8 mouse cellular contexts compared by ENCODE assay signal in genomic region chr11:97556569-97557408, GRCm38 (mm10). TPM values are rescaled to one million over a fixed set of nuclear protein-coding genes. Genes with fewer than 3 reads are reported as not detected.
DNase-seq lines count a peak whose midpoint lies in the region; ATAC-seq and TF ChIP-seq lines count a peak whose summit lies in the region.

No protein-coding gene starts in this region.

- H3K4me3 ChIP-seq in heart, embryonic 10.5 days: no peak overlapping the region
- H3K4me3 ChIP-seq in left cerebral cortex, adult 2 months: no peak overlapping the region
- no peak overlapping the region for H3K4me3 ChIP-seq in midbrain, embryonic 15.5 days
- no peak overlapping the region for H3K4me3 ChIP-seq in thymus, adult 2 months (ENCODE audit: control insufficient read depth, insufficient read depth, low read length)

- ATAC-seq in common myeloid progenitor, adult 5-6 weeks (replicated peaks; ENCODE audit: low read depth, poor library complexity, severe bottlenecking): peak; percentile 79
- no peak for ATAC-seq in midbrain, embryonic 15.5 days (replicated peaks)

- TF ChIP-seq POLR2A in thymus, adult 2 months (IDR thresholded peaks at IDR 0.05; ENCODE audit: control insufficient read depth, extremely low read depth, insufficient read depth, low read length, poor library complexity): no peak

- peak; percentile 59 to 71 for DNase-seq in heart, adult 18-20 months
- DNase-seq in heart, embryonic 10.5 days (ENCODE audit: low spot score): no peak
- peak; percentile 65 for DNase-seq in Muller cell, postnatal 12 days (ENCODE audit: inconsistent ontology term)
- DNase-seq in heart, adult 9 months (ENCODE audit: low spot score in 2 of 2): peak; percentile 42 to 43
- DNase-seq in left cerebral cortex, adult 2 months (ENCODE audit: extremely low spot score in 1 of 2, low spot score in 2 of 2): peak; percentile 77 to 84
- DNase-seq in thymus, adult 2 months: peak; percentile 78

- WGBS in heart, embryonic 10.5 days: 15% methylated on average over 7 of the region's 7 CpGs
- 14% methylated on average over 7 of the region's 7 CpGs for WGBS in midbrain, embryonic 15.5 days
- 42% methylated on average over 7 of the region's 7 CpGs for WGBS in thymus, adult 2 months

- no peak overlapping the region for H3K27ac ChIP-seq in heart, embryonic 10.5 days
- H3K27ac ChIP-seq in left cerebral cortex, adult 2 months: peak overlapping the region; percentile 50
- H3K27ac ChIP-seq in midbrain, embryonic 15.5 days: peak overlapping the region; percentile 16; the same call in 1 of the 2 replicates
- H3K27ac ChIP-seq in thymus, adult 2 months (ENCODE audit: control insufficient read depth, insufficient read depth, low read length): no peak overlapping the region

- peaks cover 94% of the 10 kb centered on the region for H3K27me3 ChIP-seq in heart, embryonic 10.5 days (ENCODE audit: insufficient read depth, poor library complexity, severe bottlenecking)
- 0 out of 2 replicates have a peak, but pooled peaks cover under 1% of the 10 kb centered on the region for H3K27me3 ChIP-seq in midbrain, embryonic 15.5 days (replicated peaks)
- H3K27me3 ChIP-seq in thymus, adult 2 months (ENCODE audit: control insufficient read depth, insufficient read depth, low read length): no peaks in the 10 kb centered on the region

- no peak overlapping the region for H3K9ac ChIP-seq in midbrain, embryonic 15.5 days

- H3K4me1 ChIP-seq in heart, embryonic 10.5 days: peaks cover 58% of the 10 kb centered on the region
- peaks cover 79% of the 10 kb centered on the region for H3K4me1 ChIP-seq in midbrain, embryonic 15.5 days
- H3K4me1 ChIP-seq in thymus, adult 2 months (replicated peaks; ENCODE audit: control insufficient read depth, insufficient read depth, low read length): no peaks in the 10 kb centered on the region

- intact Hi-C loops in left cerebral cortex, adult 2 months (cut with DNase I): loop anchor here (1.0 kb wide), 1 partner anchor 25 kb away; no protein-coding TSS in a partner anchor

- H3K9me3 ChIP-seq in heart, embryonic 10.5 days: no peaks in the 10 kb centered on the region
- H3K9me3 ChIP-seq in midbrain, embryonic 15.5 days: no peaks in the 10 kb centered on the region

- H3K36me3 ChIP-seq in heart, embryonic 10.5 days: no peaks in the 10 kb centered on the region
- no peaks in the 10 kb centered on the region for H3K36me3 ChIP-seq in midbrain, embryonic 15.5 days (replicated peaks)
- no peaks in the 10 kb centered on the region for H3K36me3 ChIP-seq in thymus, adult 2 months (ENCODE audit: control insufficient read depth, insufficient read depth, low read length)

- peak; percentile 80 for TF ChIP-seq CTCF in left cerebral cortex, adult 2 months (IDR thresholded peaks at IDR 0.05)
- TF ChIP-seq CTCF in thymus, adult 2 months (IDR thresholded peaks at IDR 0.05; ENCODE audit: borderline replicate concordance, control insufficient read depth, extremely low read depth, insufficient read depth, low read length, poor library complexity): peak; percentile 81

- H3K4me2 ChIP-seq in midbrain, embryonic 15.5 days: no peak overlapping the region

RNA-seq across cellular contexts. Expression of gene Srcin1, which starts 19.2 kb away (rescaled TPM):
- under 1 TPM; 0.18 to 0.25 TPM for total RNA-seq in heart, adult 18-20 months (2021)
- polyA plus RNA-seq in heart, embryonic 10.5 days (2016; fragmentation: Nextera tagmentation; extraction: Ambion mirVana): 0.05 and 0.14 TPM in 2 replicates
- not detected in 2 replicates for total RNA-seq in common myeloid progenitor, adult 5-6 weeks (2017)
- 100 to 1,000 TPM; 308 to 318 TPM for total RNA-seq in left cerebral cortex, adult 2 months (2021)
- 13.2 and 13.9 TPM in 2 replicates for polyA plus RNA-seq in midbrain, embryonic 15.5 days (2015; fragmentation: Nextera tagmentation; extraction: Ambion mirVana)
- polyA plus RNA-seq in thymus, adult 2 months (2012; rRNA removed): 0.32 and 0.55 TPM in 2 replicates

RNA-seq across cellular contexts. Expression of gene 4933428G20Rik, which starts 56.6 kb away (rescaled TPM):
- not detected for total RNA-seq in heart, adult 18-20 months (2021)
- polyA plus RNA-seq in heart, embryonic 10.5 days (2016; fragmentation: Nextera tagmentation; extraction: Ambion mirVana): 1.3 TPM in 2 replicates
- not detected in 2 replicates for total RNA-seq in common myeloid progenitor, adult 5-6 weeks (2017)
- total RNA-seq in left cerebral cortex, adult 2 months (2021): not detected
- 1.3 and 1.6 TPM in 2 replicates for polyA plus RNA-seq in midbrain, embryonic 15.5 days (2015; fragmentation: Nextera tagmentation; extraction: Ambion mirVana)
- polyA plus RNA-seq in thymus, adult 2 months (2012; rRNA removed): not detected in 2 replicates

Comparison
In these comparisons a context has a peak if more than half of its experiments do, and no peak if none do; other contexts are left out.
1. H3K27ac ChIP-seq: peak in left cerebral cortex, adult 2 months (single experiment) and midbrain, embryonic 15.5 days (single experiment); none in heart, embryonic 10.5 days (single experiment) and thymus, adult 2 months (single experiment).
2. RNA of gene Srcin1, which starts 19.2 kb away (total RNA-seq): 308 to 318 TPM in left cerebral cortex, adult 2 months; 0.18 to 0.25 TPM in heart, adult 18-20 months and not detected in common myeloid progenitor, adult 5-6 weeks; every median in the first group is over 100 times any median in the second.